Mouse (Mus musculus): ENCODE measurements around the gene Coro1b. TPM values are rescaled to one million over a fixed set of nuclear protein-coding genes. Genes with fewer than 3 reads are reported as not detected.

Gene Coro1b
- total and polyA plus RNA-seq, 2 experiments from 2014 or later, result 90.7 to 137 TPM

- ATAC-seq, result no peak
- H3K36me3 ChIP-seq (ENCODE audit: insufficient read depth, low read length), result 0 out of 2 replicates have a peak, but pooled peaks cover 7% of the 10 kb centered on the region
Measured at GRCm38 (mm10) chr19:4189051-4189620, 40.7 kb downstream of the Coro1b start.

GRCm38 (mm10) chr19:4190831-4191334 lies 42.5 kb downstream of the Coro1b start, which contains the start of gene Tbc1d10c:
Gene Tbc1d10c (minus strand): TSS chr19:4191284.
- ATAC-seq (no peak), DNase-seq (ENCODE audit: low spot score) (no peak)
- Histone ChIP-seq H3K4me3 (ENCODE audit: low read length) (peak within 1 kb of the TSS; percentile 93), H3K9ac (replicated peaks; ENCODE audit: low read length) (peak within 1 kb of the TSS; percentile 99), H3K27ac (peak within 1 kb of the TSS; percentile 94), H3K4me2 (ENCODE audit: low read depth, low read length) (peak within 1 kb of the TSS; percentile 82), H3K27me3 (ENCODE audit: insufficient read depth, low read length) (no peaks in the 10 kb centered on the region), H3K36me3 (ENCODE audit: insufficient read depth, low read length) (peaks cover 21% of the 10 kb centered on the region; the same call in 1 of the 2 replicates), H3K9me3 (ENCODE audit: low read length) (no peaks in the 10 kb centered on the region), H3K4me1 (ENCODE audit: insufficient read depth, low read length) (peaks cover 10% of the 10 kb centered on the region)
- 65% methylated on average over 4 of the region's 4 CpGs for WGBS
- no peak for TF ChIP-seq CTCF (IDR thresholded peaks at IDR 0.05; ENCODE audit: low read depth)

More at GRCm38 (mm10) chr19:4189051-4189620, 40.7 kb downstream of the Coro1b start:
- no peaks in the 10 kb centered on the region for H3K27me3 ChIP-seq (ENCODE audit: insufficient read depth, low read length)
- H3K9me3 ChIP-seq (ENCODE audit: low read length), result no peaks in the 10 kb centered on the region
- DNase-seq (ENCODE audit: low spot score), result no peak
- 86% methylated on average over 12 of the region's 12 CpGs for WGBS
- no peak for TF ChIP-seq CTCF (IDR thresholded peaks at IDR 0.05; ENCODE audit: low read depth)
- H3K4me1 ChIP-seq (ENCODE audit: insufficient read depth, low read length), result peaks cover 10% of the 10 kb centered on the region
- no peak overlapping the region for H3K4me2 ChIP-seq (ENCODE audit: low read depth, low read length)
- no peak overlapping the region for H3K27ac ChIP-seq
- no peak overlapping the region for H3K4me3 ChIP-seq (ENCODE audit: low read length)
- H3K9ac ChIP-seq (replicated peaks; ENCODE audit: low read length), result no peak overlapping the region

- ATAC-seq (peak; percentile 95), DNase-seq (ENCODE audit: low spot score) (peak; percentile 96)
- H3K4me1 ChIP-seq (ENCODE audit: insufficient read depth, low read length), result peaks cover 10% of the 10 kb centered on the region
- no peaks in the 10 kb centered on the region for H3K27me3 ChIP-seq (ENCODE audit: insufficient read depth, low read length)
- WGBS, result 6% methylated on average over 40 of the region's 47 CpGs
- H3K9ac ChIP-seq (replicated peaks; ENCODE audit: low read length), result peak within 1 kb of the TSS; percentile 99
- TF ChIP-seq CTCF (IDR thresholded peaks at IDR 0.05; ENCODE audit: low read depth), result peak; percentile 72
- peak within 1 kb of the TSS; percentile 82 for H3K4me2 ChIP-seq (ENCODE audit: low read depth, low read length)
- peak within 1 kb of the TSS; percentile 93 for H3K4me3 ChIP-seq (ENCODE audit: low read length)
- H3K27ac ChIP-seq, result peak within 1 kb of the TSS; percentile 94
- peaks cover 26% of the 10 kb centered on the region; the same call in 1 of the 2 replicates for H3K36me3 ChIP-seq (ENCODE audit: insufficient read depth, low read length)
- no peaks in the 10 kb centered on the region for H3K9me3 ChIP-seq (ENCODE audit: low read length)
Measured at GRCm38 (mm10) chr19:4191528-4192250, 43.3 kb downstream of the Coro1b start, which contains the start of gene Ppp1ca. Gene Ppp1ca (plus strand): TSS chr19:4192065.

GRCm38 (mm10) chr19:4192251-4192985 lies 44.0 kb downstream of the Coro1b start:
- Histone ChIP-seq H3K4me2 (ENCODE audit: low read depth, low read length) (peak overlapping the region; percentile 82), H3K9me3 (ENCODE audit: low read length) (no peaks in the 10 kb centered on the region), H3K4me3 (ENCODE audit: low read length) (peak overlapping the region; percentile 93), H3K27me3 (ENCODE audit: insufficient read depth, low read length) (no peaks in the 10 kb centered on the region), H3K36me3 (ENCODE audit: insufficient read depth, low read length) (peaks cover 26% of the 10 kb centered on the region; the same call in 1 of the 2 replicates), H3K27ac (peak overlapping the region; percentile 94), H3K9ac (replicated peaks; ENCODE audit: low read length) (peak overlapping the region; percentile 99), H3K4me1 (ENCODE audit: insufficient read depth, low read length) (peaks cover 10% of the 10 kb centered on the region)
- ATAC-seq (peak; percentile 57), DNase-seq (ENCODE audit: low spot score) (peak; percentile 60)
- no peak for TF ChIP-seq CTCF (IDR thresholded peaks at IDR 0.05; ENCODE audit: low read depth)
- 2% methylated on average over 47 of the region's 52 CpGs for WGBS

DNA sequence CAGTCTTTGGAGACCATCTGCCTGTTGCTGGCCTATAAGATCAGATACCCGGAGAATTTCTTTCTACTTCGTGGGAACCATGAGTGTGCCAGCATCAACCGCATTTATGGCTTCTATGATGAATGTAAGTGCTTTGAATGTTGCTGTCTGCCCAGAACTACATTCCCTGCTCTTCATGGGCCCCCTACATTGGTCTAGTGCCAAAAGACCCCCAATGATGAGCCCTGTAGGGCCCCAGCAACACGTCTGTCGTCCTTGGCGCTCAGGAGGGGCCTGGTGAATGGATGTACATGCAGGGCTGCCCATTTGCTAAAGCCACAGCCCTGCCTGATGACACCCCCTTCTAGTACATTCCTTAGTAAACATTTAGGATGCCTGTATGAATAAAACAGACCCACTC lies 44.7 kb downstream of the Coro1b start:
- peaks cover 10% of the 10 kb centered on the region for H3K4me1 ChIP-seq (ENCODE audit: insufficient read depth, low read length)
- 41% methylated on average over 6 of the region's 6 CpGs for WGBS

DNA sequence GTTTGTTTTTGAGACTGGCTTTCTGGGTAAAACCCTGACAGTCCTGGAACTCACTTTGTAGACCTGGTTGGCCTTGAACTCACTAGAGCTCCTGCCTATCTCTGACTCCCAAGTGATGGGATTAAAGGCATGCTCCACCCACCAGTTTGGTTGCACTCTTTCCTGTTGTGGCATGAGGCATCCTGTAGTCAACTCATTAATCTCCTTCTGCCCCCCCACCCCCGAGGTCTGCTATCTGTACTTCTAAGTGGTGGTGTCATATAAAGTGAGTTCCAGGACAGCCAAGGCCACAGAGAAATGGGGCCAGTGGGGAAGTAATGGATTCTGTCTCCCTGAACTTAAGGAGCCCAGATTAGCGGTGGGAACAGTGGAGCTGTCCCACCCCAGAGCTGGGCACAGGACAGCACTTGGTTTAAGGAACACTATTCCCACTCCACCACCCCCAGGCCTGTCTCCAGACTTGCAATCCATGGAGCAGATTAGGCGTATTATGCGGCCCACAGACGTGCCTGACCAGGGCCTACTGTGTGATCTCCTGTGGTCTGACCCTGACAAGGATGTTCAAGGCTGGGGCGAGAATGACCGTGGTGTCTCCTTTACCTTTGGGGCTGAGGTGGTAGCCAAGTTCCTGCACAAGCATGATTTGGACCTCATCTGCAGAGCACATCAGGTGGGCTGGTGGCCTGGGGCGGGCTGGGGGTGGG lies 45.8 kb downstream of the Coro1b start:
- Histone ChIP-seq H3K4me3 (ENCODE audit: low read length) (no peak overlapping the region), H3K9me3 (ENCODE audit: low read length) (no peaks in the 10 kb centered on the region), H3K9ac (replicated peaks; ENCODE audit: low read length) (no peak overlapping the region), H3K36me3 (ENCODE audit: insufficient read depth, low read length) (peaks cover 26% of the 10 kb centered on the region; the same call in 1 of the 2 replicates), H3K4me2 (ENCODE audit: low read depth, low read length) (no peak overlapping the region), H3K4me1 (ENCODE audit: insufficient read depth, low read length) (peaks cover 10% of the 10 kb centered on the region), H3K27ac (peak overlapping the region; percentile 45; the same call in 1 of the 2 replicates), H3K27me3 (ENCODE audit: insufficient read depth, low read length) (no peaks in the 10 kb centered on the region)
- ATAC-seq (no peak), DNase-seq (ENCODE audit: low spot score) (no peak)
- no peak for TF ChIP-seq CTCF (IDR thresholded peaks at IDR 0.05; ENCODE audit: low read depth)
- 78% methylated on average over 8 of the region's 8 CpGs for WGBS

More for the DNA sequence above, 44.7 kb downstream of the Coro1b start:
- ATAC-seq, result no peak
- no peak for DNase-seq (ENCODE audit: low spot score)
- Histone ChIP-seq H3K27me3 (ENCODE audit: insufficient read depth, low read length) (no peaks in the 10 kb centered on the region), H3K4me2 (ENCODE audit: low read depth, low read length) (peak overlapping the region; percentile 82), H3K9me3 (ENCODE audit: low read length) (no peaks in the 10 kb centered on the region), H3K36me3 (ENCODE audit: insufficient read depth, low read length) (peaks cover 26% of the 10 kb centered on the region; the same call in 1 of the 2 replicates), H3K9ac (replicated peaks; ENCODE audit: low read length) (peak overlapping the region; percentile 99), H3K4me3 (ENCODE audit: low read length) (peak overlapping the region; percentile 93), H3K27ac (peak overlapping the region; percentile 94; the same call in 1 of the 2 replicates)
- TF ChIP-seq CTCF (IDR thresholded peaks at IDR 0.05; ENCODE audit: low read depth), result no peak
